Mouse (Mus musculus) CH12.LX (cell line): ENCODE results near the gene Cryaa.

ENCODE experiments used
- CTCF ChIP-seq, 2 experiments: IDR thresholded peaks in 1 of 2; conservative IDR thresholded peaks in 1 of 2; 2 replicates each; pipeline ENCODE4 v1.5.1; 2011 to 2012; ENCODE audit warnings: low read depth in 2 of 2, low read length in 2 of 2, improper control_type of control experiment in 1 of 2, inconsistent platforms in 1 of 2, mild to moderate bottlenecking in 1 of 2, moderate library complexity in 1 of 2
- MXI1 ChIP-seq: IDR thresholded peaks from 2 replicates; pipeline ENCODE4 v1.6.1; 2011; ENCODE audit warnings: mild to moderate bottlenecking, low read depth, low read length, improper control_type of control experiment

DNA sequence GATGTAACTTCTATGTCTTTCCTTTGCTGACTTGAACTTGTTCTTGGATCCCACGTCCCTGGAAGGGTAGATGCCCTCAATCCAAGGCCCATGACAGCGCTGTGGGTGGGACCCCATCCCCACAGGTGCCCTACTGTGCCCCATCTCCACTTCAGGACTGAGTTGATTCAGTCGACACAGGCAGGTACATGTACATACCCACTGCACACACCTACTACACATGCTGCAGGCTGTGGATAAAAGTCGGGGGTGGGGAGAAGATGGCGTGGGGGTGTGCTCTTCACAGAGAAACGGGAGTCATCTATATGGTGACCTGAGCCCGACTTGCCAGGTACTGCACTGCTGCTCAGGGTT is 16.4 kb downstream of the Cryaa start:
- TF ChIP-seq CTCF (conservative IDR thresholded peaks at IDR 0.05 in 1 of 2, IDR thresholded peaks at IDR 0.05 in 1 of 2; ENCODE audit: low read depth in 2 of 2, low read length in 2 of 2) (no peak), MXI1 (no peak)
